Mouse (Mus musculus) spleen, adult 12 weeks (tissue): Measurements from ENCODE around the gene Sh2b2.

Experiments
- DNase-seq: peaks from one replicate; pipeline ENCODE4 v3.0.0; 2022; ENCODE audit warnings: low spot score

Gene Sh2b2

DNA sequence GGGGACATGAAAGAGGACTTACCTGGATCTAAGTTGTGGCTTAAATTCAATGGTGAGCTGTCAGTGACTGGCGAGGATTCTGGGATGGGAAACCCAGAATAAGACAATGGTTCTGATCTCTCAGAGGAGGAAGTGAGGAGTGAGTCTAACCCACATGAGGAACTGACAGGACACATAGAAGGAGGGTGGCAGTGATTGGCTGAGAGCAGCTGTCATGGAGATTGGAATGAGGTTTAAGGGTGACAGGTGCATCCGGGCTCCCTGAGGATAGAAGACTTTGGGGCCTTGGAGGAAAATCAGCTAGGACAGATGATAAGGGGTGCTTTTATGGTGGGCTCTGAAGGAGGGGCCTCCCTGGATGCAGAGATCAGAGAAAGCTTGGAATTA lies at the start of gene Sh2b2:
Gene Sh2b2 (minus strand): TSS at position 105 of the 387 bp plus-strand sequence.
- no peak for DNase-seq

DNA sequence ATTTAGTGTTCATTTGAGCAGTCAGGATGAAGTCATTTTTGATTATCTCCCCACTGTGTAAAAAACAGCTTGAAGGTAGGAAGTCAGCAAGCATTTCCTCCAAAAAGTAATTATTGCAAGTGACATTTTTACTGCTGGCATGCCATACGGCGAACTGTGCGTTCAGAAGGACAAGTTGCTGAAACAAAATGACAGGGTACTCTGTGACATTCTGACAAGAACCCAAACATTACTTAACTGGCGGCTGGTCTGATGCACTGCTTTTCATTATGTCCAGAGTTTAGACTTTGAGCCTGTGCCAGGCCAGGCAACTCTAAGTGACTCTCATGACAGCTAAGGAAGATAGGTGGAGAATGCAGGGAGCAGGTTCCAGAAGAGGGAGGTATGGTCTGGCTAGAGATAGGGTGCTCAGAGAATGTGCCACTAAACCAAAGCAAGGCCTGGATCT lies 46.6 kb upstream of the Sh2b2 start:
- no peak for DNase-seq

DNA sequence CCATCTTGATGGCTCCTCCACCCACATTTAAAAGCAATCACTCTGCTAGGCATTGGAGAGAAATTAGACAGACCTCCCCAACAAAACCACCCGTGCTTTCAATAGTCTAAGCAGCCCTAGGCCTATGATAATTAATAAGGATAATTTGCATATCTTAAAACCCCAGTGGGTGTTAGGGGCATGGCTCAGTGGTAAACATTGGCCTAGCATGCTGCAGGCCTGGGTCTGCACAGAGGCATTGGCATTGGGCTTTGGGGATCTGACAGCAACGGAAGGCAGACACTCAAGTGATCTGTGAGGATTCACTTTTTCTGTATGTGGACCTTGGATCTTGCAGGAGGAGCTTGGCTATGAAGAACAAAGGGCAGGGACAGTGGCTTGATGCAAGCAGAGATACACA lies 46.0 kb upstream of the Sh2b2 start:
- no peak for DNase-seq

DNA sequence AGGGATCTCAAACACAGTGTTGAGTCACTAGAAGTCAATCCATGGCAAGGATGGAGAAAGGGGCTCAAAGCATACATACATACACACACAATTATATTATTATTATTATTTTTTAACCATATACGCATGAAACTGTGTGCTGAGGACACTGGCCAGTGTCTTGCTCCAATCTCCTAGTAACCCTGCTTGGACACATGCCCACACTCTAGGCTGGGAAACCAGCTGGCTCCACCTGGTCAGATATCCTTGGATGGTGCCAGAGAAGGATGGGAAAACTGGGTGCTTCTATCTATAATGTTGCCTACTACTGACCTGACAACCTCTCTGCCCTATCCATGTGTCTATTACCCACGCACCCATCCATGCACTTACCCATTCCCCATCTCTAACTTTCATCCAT lies 45.2 kb upstream of the Sh2b2 start:
- no peak for DNase-seq

DNA sequence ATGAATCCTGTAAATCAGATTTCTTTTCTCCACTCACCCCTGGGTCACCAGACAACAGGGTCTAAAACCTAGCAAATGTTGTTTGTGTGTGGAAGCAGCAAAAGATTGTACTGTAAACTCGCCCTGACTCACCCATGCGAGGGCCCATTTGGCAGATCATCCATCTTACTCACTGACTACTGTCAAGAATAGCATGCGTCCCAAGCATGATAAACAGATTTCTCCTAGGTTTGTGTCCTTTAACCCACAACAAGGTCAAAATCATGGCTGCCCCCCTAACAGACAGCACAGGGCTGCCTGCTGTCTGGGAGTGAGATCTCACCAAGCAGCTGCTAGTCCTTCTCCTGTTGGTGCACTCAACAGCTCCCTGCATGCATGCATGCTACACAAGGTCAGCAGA lies 43.4 kb upstream of the Sh2b2 start:
- no peak for DNase-seq

DNA sequence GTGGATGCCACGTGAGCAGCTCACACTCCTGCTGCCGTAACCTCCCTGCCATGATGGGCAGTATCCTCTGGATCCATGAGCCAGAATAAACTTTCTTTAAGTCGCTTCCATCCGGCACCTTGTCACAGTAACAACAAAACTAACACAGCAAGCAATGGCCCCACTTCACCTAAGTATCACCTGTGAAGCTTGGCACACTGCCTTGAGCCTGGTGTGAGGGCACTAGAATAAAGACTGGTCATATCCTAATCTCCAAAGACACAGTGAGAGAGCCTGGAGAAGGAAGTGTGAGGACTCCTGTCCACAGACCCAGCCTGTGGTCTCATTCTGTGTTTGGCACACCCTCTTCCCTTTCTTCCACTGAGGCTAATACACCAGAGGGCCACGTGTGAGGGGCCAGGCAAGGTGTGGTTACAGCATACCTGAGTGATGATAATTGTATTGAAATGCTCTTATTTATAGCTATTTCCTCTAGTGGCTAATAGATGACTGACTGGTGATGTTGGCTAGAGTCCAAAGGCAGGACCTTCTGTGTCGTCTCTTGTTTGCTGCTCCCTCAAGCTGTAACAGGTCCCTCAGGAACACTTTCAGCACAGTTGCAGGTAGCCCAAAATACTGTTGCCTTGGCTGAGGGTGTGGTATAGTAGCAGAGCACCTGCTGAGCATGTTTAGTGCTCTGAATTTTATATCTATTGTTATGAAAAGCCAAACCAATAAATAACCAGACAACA lies 42.2 kb upstream of the Sh2b2 start:
- no peak for DNase-seq

DNA sequence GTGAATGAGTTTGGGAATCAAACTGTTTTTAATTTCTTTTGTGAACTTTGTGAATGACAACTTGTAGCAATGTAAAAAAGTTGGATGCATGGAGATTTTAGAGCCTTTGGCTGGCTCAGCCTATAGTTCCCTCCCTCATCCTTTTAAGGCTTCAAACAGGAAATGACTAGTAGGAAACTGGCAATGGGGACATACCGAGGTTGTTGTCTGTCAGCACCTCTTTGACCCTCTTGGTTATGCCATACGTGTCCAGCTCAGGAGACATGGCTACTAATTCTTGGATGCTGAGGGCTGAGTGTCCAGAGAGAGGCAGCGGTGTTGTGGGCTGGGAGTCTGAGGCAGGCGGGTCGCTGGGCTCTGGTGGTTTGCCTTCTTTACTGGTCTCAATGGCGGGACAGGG lies 40.2 kb upstream of the Sh2b2 start:
- no peak for DNase-seq

DNA sequence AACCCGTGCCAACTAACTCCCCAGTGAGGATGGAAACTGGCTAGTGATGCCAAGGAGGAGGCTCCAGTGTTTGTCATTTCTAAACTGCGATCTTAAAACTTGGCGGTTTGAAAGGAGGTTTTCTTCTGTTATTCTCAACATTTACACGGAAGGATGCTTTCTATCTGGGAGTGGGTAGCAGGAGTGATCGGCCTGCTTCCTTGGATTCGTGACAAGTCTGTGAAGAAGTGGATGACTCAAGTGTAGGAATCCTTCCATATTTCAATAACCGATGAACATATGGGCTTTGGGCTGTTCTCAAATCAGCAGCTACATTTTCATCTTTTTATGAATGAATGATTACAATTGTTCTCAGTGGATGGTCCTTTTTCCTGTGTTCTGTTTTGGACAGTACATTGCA lies 38.8 kb upstream of the Sh2b2 start:
- no peak for DNase-seq

DNA sequence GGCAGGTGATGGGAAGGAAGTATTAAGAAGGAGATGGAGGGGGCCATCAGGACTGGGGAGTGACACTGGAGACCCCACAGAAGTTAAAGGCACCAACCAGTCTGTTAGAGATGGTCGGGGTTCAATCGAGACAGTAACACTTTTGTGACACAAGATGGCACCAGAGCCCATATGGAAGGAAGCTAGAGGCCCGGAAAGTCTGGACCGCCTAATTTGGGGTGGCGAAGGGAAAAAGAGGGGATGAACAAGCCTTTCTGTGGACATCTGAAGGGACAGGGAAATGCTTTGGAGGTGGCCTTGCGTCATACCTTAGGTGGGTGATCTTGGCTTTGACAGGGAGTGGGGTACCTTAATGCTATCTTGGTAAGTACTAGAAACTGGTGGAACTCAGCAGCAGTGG lies 35.0 kb upstream of the Sh2b2 start:
- DNase-seq, result no peak

DNA sequence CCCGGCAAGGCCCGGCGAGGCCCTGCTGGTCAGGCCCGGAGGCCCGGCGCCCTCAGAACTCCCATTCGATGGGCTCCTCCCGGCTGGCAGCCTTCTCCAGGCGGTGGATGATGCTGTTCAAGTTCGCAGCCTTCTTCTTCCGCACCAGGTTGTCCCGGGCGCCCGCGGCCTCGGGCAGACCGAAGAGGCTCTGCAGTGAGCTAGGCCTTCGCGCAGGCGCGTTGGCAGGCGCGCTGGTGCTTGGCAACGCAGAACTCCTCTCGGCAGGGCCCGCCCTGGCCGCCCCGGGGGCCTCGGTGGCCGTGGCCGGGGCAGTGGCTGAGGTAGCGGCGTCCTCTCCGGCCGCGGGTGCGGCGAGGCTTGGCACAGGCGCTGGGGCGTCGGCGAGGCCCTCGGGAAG lies 28.4 kb upstream of the Sh2b2 start:
- DNase-seq, result no peak

DNA sequence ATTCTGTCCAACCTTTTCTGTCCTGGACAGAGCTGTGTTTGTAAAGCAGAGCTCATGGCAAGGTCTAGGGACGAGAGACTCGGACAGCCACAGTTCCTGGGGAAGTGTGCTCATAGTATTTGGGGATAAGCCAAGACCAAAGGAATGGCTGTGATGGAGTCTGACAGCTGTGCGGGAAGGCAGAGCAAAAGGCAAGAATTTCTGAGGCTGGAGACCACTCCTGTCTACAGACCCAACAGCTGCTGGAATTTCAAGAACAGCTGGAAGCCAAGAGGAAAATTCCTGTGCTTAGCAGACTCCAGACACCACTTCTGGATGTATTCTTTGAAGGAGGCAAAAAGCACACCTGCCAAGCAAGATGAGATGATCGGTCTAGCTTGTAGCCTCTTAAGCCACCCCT lies 23.6 kb upstream of the Sh2b2 start:
- no peak for DNase-seq

DNA sequence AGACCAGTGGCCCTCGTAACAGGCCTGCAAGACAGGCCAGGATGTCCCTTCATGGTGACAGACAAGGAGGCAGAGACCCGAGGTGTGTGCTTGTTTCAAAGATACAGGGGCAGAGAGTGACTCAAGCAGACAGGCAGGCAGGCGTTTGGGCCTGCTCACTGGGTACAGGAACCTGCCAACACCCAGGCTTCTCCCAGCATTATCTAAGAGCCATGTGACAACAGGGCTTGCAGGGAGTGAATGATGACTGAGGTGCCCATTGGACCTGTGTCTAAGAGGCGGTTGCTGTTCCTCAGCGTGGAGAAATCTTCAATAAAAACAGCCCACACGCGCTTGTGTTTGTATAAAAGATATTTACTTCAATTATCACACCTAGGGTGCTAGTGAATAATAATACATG lies 19.7 kb upstream of the Sh2b2 start:
- DNase-seq, result no peak

DNA sequence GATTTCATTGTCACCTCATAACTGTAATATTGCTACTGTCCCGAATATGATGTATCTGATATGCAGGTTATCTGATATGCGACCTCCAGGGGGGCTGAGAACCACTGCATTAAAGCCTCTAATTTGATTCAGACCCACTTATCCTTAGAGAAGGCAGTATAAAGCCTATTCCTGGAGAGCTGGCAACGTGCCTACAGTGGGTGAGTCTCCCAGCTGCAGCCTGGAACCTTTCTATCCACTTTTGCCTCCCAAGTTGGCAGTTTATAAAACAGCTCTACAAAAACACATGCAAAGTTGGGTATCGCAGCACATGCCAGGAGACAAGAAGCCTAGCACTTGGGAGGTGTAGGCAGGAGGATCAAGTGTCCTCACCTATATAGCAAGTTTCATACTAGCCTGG lies 17.0 kb upstream of the Sh2b2 start:
- DNase-seq, result no peak

DNA sequence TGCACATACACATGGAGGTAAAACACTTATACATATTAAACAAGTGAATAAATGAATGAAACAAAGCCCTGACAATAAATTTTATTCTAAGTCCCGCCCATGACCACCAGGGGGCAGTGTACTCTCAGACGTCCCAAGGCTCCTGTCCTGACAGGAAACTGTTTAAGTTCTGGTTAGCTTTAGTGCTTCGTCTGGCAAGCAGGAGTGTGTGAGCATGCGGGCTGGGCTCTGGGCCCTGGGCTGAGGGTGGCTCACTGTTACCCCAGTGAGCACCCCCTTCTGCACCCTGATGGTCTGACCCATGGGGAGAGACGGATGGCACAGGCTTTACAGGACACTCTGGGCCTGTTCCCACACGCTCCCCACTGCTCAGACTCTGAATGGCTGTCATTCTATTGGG lies 12.6 kb upstream of the Sh2b2 start:
- DNase-seq, result peak; percentile 53

DNA sequence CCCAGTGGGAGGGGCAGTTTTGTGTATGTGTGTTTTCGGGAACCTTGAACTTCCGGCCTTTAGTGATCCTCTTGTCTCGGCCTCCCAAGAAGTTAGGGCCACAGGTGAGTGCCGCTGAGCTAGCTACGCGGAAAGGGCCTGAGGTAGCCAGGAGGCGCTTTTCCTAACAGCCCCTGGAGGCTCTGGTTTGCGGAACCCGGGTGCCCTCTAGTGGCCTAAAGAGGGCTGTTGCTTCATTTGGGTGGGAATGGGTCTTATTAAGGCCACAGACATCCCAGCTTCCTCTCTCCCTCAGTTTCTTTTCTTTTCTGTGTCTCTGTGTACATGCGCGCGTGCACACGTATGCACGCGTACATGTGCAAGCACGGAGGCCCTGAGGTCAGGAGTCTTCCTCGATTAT lies 6.5 kb upstream of the Sh2b2 start:
- DNase-seq, result peak; percentile 55

DNA sequence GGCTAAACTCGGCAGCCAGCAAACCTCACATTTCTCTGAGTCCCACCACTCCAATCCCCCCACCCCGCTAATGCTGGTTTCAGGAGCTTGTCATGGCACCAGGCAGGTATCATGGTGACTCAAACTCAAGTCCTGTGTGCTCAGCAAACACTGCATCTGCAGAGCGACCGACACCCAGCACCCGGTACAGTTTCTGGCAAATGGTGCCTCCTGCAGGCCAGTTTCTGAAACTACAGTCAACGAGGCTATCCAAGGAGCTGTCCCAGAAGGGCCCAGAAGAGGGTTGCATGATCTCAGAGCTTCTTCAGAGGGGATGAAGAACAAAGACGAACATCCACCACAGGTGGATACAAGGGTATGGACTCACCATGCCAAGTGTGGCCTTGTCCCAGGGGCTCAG lies 4.6 kb upstream of the Sh2b2 start:
- DNase-seq, result no peak

DNA sequence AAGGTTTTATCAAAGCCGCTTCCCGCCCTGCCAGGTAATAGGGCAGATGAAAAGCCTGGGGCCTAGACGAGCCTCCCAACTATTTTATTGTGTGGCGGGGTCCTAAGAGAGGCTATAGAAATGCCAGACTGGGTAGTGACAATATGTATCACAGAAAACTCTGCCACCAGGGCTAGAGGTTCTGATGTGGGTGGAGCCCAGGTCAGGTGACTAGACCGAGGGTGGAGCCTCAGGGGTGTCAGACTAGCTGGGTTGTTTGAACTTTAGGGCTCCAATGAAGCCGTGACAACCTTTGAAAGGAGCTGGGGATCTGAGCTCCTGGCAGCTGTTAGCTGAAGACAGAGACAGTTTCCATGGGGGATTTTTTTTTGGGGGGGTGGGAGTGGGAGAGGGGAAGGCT lies 2.1 kb upstream of the Sh2b2 start:
- no peak for DNase-seq

DNA sequence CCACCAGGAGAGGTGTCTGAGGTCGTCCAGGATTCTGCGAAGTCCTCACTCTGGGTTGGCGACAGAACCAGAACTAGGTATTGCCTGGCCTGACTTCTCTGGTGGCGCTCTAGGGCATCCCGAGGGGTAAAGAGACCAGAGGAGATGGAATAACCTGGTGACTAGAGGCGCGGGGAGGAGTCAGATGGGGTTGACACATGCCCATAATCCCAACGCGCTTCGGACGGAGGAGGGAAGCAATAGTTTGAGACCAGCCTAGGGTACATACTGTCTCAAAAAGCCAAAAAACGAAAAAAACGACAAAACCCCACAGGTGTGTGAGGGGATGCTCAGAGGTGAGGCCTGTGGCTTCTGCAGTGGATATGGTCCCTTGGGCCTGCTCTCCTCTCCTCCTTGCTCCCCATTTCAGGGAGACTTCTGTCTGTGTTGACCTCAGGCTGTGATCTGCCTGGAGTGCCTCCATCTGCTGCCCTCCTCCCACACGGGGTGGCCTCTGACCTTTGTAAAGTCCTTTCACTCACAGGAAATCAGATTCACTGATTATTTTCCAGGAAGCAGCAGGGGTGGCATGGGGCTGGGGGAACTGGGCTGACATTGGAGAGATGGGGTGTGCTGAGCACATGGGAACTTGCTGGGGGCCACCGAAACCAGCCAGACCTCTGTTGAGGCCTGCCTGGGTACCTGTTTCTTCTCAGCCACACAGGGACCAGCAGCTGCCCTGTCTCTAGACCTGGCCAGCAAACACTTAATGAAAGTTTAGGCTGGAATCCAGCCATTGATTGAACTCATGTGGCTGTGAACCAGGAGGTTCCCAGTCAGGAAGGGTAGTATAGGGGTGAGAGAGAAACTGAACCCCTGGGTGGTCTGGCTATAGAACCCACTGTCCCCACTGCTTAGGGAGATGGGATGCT lies 560 bp downstream of the Sh2b2 start:
- no peak for DNase-seq

DNA sequence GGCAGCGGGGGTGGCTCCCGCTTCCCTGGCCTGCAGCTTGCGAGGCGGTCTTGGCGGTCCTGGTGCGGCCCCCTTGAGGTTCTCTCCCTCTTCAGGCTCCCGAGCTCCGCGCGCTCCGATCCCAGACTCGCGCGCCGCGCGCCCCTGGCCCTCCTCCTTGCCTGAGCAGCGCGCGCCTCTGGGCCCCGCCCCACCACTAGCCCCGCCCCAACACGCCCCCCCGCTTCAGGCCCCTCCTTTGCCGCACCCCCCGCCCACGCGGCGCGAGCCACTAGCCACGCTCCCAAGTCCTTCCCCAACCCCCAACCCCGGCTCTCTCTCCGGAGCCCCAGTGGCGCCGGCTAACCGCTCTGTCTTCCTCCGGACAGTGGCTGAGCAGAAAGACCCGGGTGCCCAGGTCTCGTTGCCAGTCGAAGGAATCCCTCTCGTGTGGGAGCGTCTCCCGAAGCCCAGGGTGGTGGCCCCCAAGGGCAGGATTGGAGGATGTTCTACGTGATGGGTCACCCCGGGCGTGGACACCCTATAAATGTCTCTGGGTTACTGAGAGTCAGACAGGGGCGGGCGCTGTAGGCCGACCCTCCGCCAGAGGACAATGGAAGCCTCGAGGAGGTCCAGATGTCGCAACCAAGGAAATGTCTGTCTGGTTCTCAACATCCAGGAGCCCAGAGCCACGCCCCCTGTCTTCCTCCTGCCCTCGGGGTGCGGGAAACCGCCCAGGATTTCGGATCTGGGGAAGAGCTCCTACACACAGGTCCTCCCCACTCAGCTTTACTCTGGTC lies 1.4 kb downstream of the Sh2b2 start:
- peak; percentile 22 for DNase-seq

DNA sequence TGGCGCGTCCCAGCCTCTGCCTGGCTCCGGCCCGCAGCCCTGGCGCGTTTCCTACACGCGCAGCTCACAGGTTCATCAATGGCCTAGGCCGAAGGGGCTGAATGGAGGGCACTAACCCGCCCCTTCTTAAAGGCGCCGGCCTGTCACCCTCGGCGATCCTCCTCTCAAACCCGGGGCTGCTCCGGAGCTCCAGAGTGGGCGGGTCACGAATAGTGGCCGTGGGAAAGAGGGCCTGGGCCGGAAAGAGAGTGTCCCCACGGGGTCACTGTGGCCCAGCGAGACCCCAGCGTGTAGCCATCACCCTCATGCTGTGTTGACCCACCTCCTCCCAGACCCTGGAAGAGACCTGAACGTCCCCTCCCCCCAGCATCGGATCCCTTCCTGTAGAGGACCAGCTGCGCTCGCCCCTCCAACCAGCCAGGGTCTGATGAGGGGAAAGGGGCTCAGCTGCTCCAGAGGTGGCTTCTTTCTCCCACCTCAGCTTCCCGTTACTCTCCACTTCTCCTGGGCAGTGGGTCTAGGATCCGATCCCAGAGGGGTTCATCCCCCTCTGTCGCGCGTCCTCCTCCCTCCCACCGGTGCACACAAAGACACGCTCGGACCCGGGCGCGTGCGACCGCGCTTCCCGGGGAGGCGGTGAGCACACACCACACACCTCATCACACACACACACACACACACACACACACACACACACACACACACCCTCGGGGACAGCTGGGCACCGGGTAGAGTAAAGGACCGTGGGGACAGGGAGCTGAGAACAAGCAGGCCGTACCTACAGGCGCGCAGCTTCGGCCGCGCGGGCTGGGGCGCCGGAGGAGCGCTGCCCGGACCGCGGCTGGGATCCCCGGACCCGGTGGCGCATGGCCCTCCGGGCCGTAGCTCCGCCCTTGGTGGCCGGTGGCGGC lies 2.2 kb downstream of the Sh2b2 start:
- peak; percentile 19 for DNase-seq

DNA sequence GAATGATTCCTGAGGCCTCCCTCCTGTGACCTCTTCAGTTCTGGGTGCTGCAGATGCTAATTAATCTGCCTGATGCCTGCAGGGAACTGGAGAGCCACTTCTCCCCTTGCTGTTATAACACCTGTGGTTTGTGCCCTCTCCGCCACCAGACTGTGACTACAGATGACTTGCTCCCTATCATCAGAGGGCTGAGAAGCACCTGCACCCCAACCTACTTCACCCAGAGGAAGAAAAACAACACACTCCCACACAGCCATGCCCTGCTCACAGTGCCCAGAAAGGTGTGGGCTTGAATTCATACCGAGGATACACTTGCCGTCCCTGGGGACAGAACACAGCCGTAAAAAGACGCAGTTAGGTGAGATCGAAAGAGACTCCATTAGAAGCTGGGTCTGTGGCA lies 5.2 kb downstream of the Sh2b2 start:
- DNase-seq, result no peak

DNA sequence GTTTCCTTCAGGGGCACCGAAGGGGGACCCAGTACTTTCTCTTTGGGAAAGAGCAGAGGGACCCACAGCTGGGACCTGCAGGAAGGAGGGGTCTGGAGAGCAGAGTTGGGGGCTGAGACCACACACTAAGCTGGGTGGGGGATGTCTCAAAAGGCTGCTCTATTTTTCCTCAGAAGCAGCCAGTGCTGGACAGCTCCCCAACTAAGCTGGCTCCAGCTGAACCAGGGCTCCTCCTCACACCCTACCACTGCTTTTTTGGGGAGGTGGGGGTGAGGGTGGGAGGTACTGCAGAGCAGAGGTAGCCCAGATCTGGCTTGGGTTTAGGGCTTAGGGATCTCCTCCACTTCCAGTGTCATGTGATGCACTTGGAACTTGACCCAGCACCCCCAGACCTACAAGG lies 6.0 kb downstream of the Sh2b2 start:
- no peak for DNase-seq
